8 mouse cellular contexts compared by ENCODE assay signal in the genomic region with DNA sequence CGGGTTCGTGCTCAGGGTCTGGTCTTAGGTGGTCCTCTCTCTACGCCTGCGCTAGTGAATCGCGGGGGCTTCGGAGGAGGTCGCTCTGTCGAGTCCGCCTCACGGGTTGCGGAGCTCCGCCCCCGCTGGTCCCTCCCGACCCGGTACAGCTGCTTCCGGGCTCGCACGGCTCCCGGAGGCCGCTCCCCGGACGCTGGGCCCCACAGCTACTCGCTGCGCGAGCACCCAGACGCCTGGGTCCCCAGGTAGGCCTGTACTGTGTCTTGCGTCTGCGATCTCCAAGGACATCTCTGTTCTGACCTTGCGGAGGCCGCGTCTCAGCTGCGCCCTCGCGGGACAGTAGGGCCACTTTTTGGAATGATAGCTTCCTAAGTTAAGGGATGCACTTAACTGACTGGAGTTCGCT. TPM values are rescaled to one million over a fixed set of nuclear protein-coding genes. Genes with fewer than 3 reads are reported as not detected.
DNase-seq lines count a peak whose midpoint lies in the region; ATAC-seq and TF ChIP-seq lines count a peak whose summit lies in the region.

TSS of gene D17H6S53E (plus strand) at position 168 of the 406 bp plus-strand sequence.

- peak; percentile 81 for TF ChIP-seq POLR2A in CH12.LX (IDR thresholded peaks at IDR 0.05; ENCODE audit: low read depth, low read length)
- peak; percentile 75 for TF ChIP-seq POLR2A in lung, adult 2 months (IDR thresholded peaks at IDR 0.05; ENCODE audit: borderline replicate concordance, extremely low read depth, low read depth, low read length)

- DNase-seq in CH12.LX (ENCODE audit: extremely low read depth): peak; percentile 66
- peak; percentile 49 for DNase-seq in brain, embryonic 18.5 days (ENCODE audit: low read depth, low spot score)
- DNase-seq in heart, postnatal 10 days: peak; percentile 83 to 84
- peak; percentile 81 to 88 for DNase-seq in kidney, postnatal 4 days
- peak; percentile 77 for DNase-seq in lung, adult 2 months
- peak; percentile 81 for DNase-seq in testis, postnatal 10 days (ENCODE audit: low spot score)

- no peaks in the 10 kb centered on the region for H3K27me3 ChIP-seq in CH12.LX (replicated peaks)
- H3K27me3 ChIP-seq in forebrain, embryonic 12.5 days: no peaks in the 10 kb centered on the region
- no peaks in the 10 kb centered on the region for H3K27me3 ChIP-seq in neural tube, embryonic 15.5 days (replicated peaks)

- H3K4me1 ChIP-seq in CH12.LX (ENCODE audit: control insufficient read depth in 1 of 2, insufficient read depth in 2 of 2): peaks cover 5 to 43% of the 10 kb centered on the region in 2 experiments
- H3K4me1 ChIP-seq in forebrain, embryonic 12.5 days: peaks cover 31% of the 10 kb centered on the region
- peaks cover 16% of the 10 kb centered on the region for H3K4me1 ChIP-seq in lung, adult 2 months (ENCODE audit: control insufficient read depth, insufficient read depth, low read length)
- H3K4me1 ChIP-seq in neural tube, embryonic 15.5 days: peaks cover 53% of the 10 kb centered on the region

- no peaks in the 10 kb centered on the region for H3K9me3 ChIP-seq in CH12.LX (replicated peaks; ENCODE audit: low read length)
- H3K9me3 ChIP-seq in forebrain, embryonic 12.5 days: no peaks in the 10 kb centered on the region
- no peaks in the 10 kb centered on the region for H3K9me3 ChIP-seq in neural tube, embryonic 15.5 days (replicated peaks)

- no peak for TF ChIP-seq CTCF in CH12.LX (conservative IDR thresholded peaks at IDR 0.05 in 1 of 2, IDR thresholded peaks at IDR 0.05 in 1 of 2; ENCODE audit: low read depth in 2 of 2, low read length in 2 of 2)
- TF ChIP-seq CTCF in lung, adult 2 months (IDR thresholded peaks at IDR 0.05; ENCODE audit: insufficient read depth, low read length): no peak

- H3K27ac ChIP-seq in CH12.LX (ENCODE audit: insufficient read depth, low read depth): peak within 1 kb of the TSS; percentile 57
- peak within 1 kb of the TSS; percentile 68 for H3K27ac ChIP-seq in forebrain, embryonic 12.5 days
- H3K27ac ChIP-seq in neural tube, embryonic 15.5 days (replicated peaks): peak within 1 kb of the TSS; percentile 84

- peak; percentile 21; the same call in 1 of the 2 replicates for ATAC-seq in forebrain, embryonic 12.5 days (ENCODE audit: low FRiP score)
- peak; percentile 37; the same call in 1 of the 2 replicates for ATAC-seq in neural tube, embryonic 15.5 days (ENCODE audit: low FRiP score)

- no peak for TF ChIP-seq EP300 in CH12.LX (IDR thresholded peaks at IDR 0.05; ENCODE audit: low read length)

- TF ChIP-seq RAD21 in CH12.LX (IDR thresholded peaks at IDR 0.05; ENCODE audit: low read depth, low read length): no peak

- peaks cover 37% of the 10 kb centered on the region for H3K79me2 ChIP-seq in CH12.LX (replicated peaks; ENCODE audit: control insufficient read depth, extremely low read depth, insufficient read depth, poor library complexity, severe bottlenecking)

- in situ Hi-C loops in CH12.LX (cut with MboI; ENCODE audit: low pct_ligation_motif_present, low pct_unique_long_range_greater_than_20kb, low sequenced_read_pairs): no loop called here

- peak within 1 kb of the TSS; percentile 74 to 87 (median 86) for H3K4me3 ChIP-seq in CH12.LX (replicated peaks in 1 of 3; ENCODE audit: low read depth in 2 of 3, low read length in 2 of 3, poor library complexity in 1 of 3)
- H3K4me3 ChIP-seq in forebrain, embryonic 12.5 days (replicated peaks): peak within 1 kb of the TSS; percentile 58
- peak within 1 kb of the TSS; percentile 69 for H3K4me3 ChIP-seq in lung, adult 2 months (replicated peaks; ENCODE audit: extremely low read depth, low read depth, low read length)
- H3K4me3 ChIP-seq in neural tube, embryonic 15.5 days (replicated peaks): peak within 1 kb of the TSS; percentile 68

- peak within 1 kb of the TSS; percentile 81 for H3K4me2 ChIP-seq in CH12.LX (ENCODE audit: insufficient read depth, low read depth, poor library complexity, severe bottlenecking)
- H3K4me2 ChIP-seq in forebrain, embryonic 12.5 days: peak within 1 kb of the TSS; percentile 76
- H3K4me2 ChIP-seq in neural tube, embryonic 15.5 days: peak within 1 kb of the TSS; percentile 78

- WGBS in forebrain, embryonic 12.5 days: 0% methylated on average over 35 of the region's 36 CpGs
- 1% methylated on average over 36 of the region's 36 CpGs for WGBS in lung, adult 2 months
- WGBS in neural tube, embryonic 15.5 days: under 1% methylated on average over 36 of the region's 36 CpGs

- dilution Hi-C loops in CH12.LX (cut with MboI; ENCODE audit: extremely low pct_ligation_motif_present, extremely low pct_unique_long_range_greater_than_20kb, low sequenced_read_pairs): no loop called here

- intact Hi-C loops in heart, postnatal 10 days (cut with DNase I): loop anchor here (5.0 kb wide), 1 partner anchor 36 kb away; the partner anchor contains the start of gene Prrc2a

- peaks cover 29 to 54% of the 10 kb centered on the region in 2 experiments for H3K36me3 ChIP-seq in CH12.LX (replicated peaks in 1 of 2; ENCODE audit: control insufficient read depth in 1 of 2, insufficient read depth in 1 of 2, low read length in 1 of 2)
- H3K36me3 ChIP-seq in forebrain, embryonic 12.5 days (replicated peaks): peaks cover 23% of the 10 kb centered on the region
- H3K36me3 ChIP-seq in neural tube, embryonic 15.5 days: peaks cover 14% of the 10 kb centered on the region

- peak within 1 kb of the TSS; percentile 95 for H3K9ac ChIP-seq in CH12.LX (ENCODE audit: insufficient read depth, low read depth)
- H3K9ac ChIP-seq in forebrain, embryonic 12.5 days: peak within 1 kb of the TSS; percentile 77
- H3K9ac ChIP-seq in neural tube, embryonic 15.5 days (replicated peaks): peak within 1 kb of the TSS; percentile 85

TF ChIP-seq in CH12.LX, 34 proteins besides CTCF, POLR2A, EP300 and RAD21:
- TF ChIP-seq ZMIZ1 (IDR thresholded peaks at IDR 0.05; ENCODE audit: low read depth, low read length) (peak; percentile 80), ETS1 (conservative IDR thresholded peaks at IDR 0.05; ENCODE audit: low read depth, low read length) (peak; percentile 40; the same call in 1 of the 2 replicates), UBTF (IDR thresholded peaks at IDR 0.05; ENCODE audit: low read depth, low read length) (peak; percentile 97), MEF2A (IDR thresholded peaks at IDR 0.05; ENCODE audit: borderline replicate concordance, low read depth, low read length) (no peak; the same call in 1 of the 2 replicates), ZKSCAN1 (IDR thresholded peaks at IDR 0.05; ENCODE audit: borderline replicate concordance, low read depth, low read length) (no peak), HCFC1 (IDR thresholded peaks at IDR 0.05; ENCODE audit: low read depth, low read length) (peak; percentile 60; the same call in 1 of the 2 replicates), POLR2AphosphoS2 (IDR thresholded peaks at IDR 0.05; ENCODE audit: low read depth, low read length) (no peak; the same call in 1 of the 2 replicates), KAT2A (IDR thresholded peaks at IDR 0.05; ENCODE audit: insufficient replicate concordance, low read length) (0 out of 2 replicates have a peak, but pooled peaks have one; percentile 59), ELF1 (IDR thresholded peaks at IDR 0.05; ENCODE audit: low read depth, low read length) (peak; percentile 88), TBP (conservative IDR thresholded peaks at IDR 0.05; ENCODE audit: low read depth, low read length) (peak; percentile 51; the same call in 1 of the 2 replicates), SIN3A (IDR thresholded peaks at IDR 0.05; ENCODE audit: low read length) (peak; percentile 89), MAZ (IDR thresholded peaks at IDR 0.05; ENCODE audit: low read depth, low read length) (0 out of 2 replicates have a peak, but pooled peaks have one; percentile 8), CHD2 (IDR thresholded peaks at IDR 0.05; ENCODE audit: low read length) (0 out of 2 replicates have a peak, but pooled peaks have one; percentile 23), BHLHE40 (IDR thresholded peaks at IDR 0.05; ENCODE audit: low read depth, low read length) (peak; percentile 44), NRF1 (IDR thresholded peaks at IDR 0.05; ENCODE audit: low read depth, low read length) (peak; percentile 81), CHD1 (IDR thresholded peaks at IDR 0.05; ENCODE audit: low read depth, low read length) (no peak), IRF4 (IDR thresholded peaks at IDR 0.05; ENCODE audit: low read depth, low read length) (peak; percentile 52; the same call in 1 of the 2 replicates), MAX (IDR thresholded peaks at IDR 0.05; ENCODE audit: low read length) (no peak; the same call in 1 of the 2 replicates), TCF12 (IDR thresholded peaks at IDR 0.05; ENCODE audit: low read depth, low read length) (peak; percentile 79; the same call in 1 of the 2 replicates), GABPA (IDR thresholded peaks at IDR 0.05; ENCODE audit: insufficient replicate concordance, low read depth, low read length) (no peak), MXI1 (IDR thresholded peaks at IDR 0.05; ENCODE audit: low read depth, low read length) (peak; percentile 64), JUN (IDR thresholded peaks at IDR 0.05; ENCODE audit: insufficient read depth, low read depth, low read length) (no peak), NELFE (IDR thresholded peaks at IDR 0.05; ENCODE audit: low read depth, low read length) (no peak; the same call in 1 of the 2 replicates), MAFK (IDR thresholded peaks at IDR 0.05; ENCODE audit: insufficient replicate concordance, low read length) (no peak)
TF ChIP-seq in CH12.LX: peak in this region for 15.

RNA-seq across cellular contexts. Expression of gene D17H6S53E, which starts in this region (rescaled TPM):
- total RNA-seq in CH12.LX (2012; rRNA removed): 15.6 and 17.0 TPM in 2 replicates
- 8.8 and 11.9 TPM in 2 replicates for total RNA-seq in CH12.LX (2014; rRNA removed)
- 8.7 and 13.8 TPM in 2 replicates for polyA plus RNA-seq in CH12.LX (2012; ENCODE audit: insufficient read length, low read depth)
- polyA plus RNA-seq in forebrain, embryonic 12.5 days (2016; fragmentation: Nextera tagmentation; extraction: Ambion mirVana): 5.3 and 7.2 TPM in 2 replicates
- total RNA-seq in heart, postnatal 10 days (2021): 10 to 100 TPM; 28.5 to 32.4 TPM
- polyA plus RNA-seq in lung, adult 2 months (2012; rRNA removed): 12.1 and 12.9 TPM in 2 replicates
- 9.5 and 10.6 TPM in 2 replicates for polyA plus RNA-seq in neural tube, embryonic 15.5 days (2015; fragmentation: Nextera tagmentation; extraction: Ambion mirVana)

Comparison
In these comparisons a context has a peak if more than half of its experiments do, and no peak if none do; other contexts are left out.
1. Peak in every context shown above with its lines: DNase-seq, ATAC-seq, H3K4me3 ChIP-seq and H3K27ac ChIP-seq.